Mouse (Mus musculus) hindbrain, postnatal 0 days (tissue): ENCODE data around the gene Lmo2. TPM values are rescaled to one million over a fixed set of nuclear protein-coding genes. Genes with fewer than 3 reads are reported as not detected.

Experiments
- ATAC-seq: fragments of 200-750 bp; cut with Nextera tagmentation; 2 replicates; pipeline ENCODE4 v1.8.0; 2017; ENCODE audit warnings: mild to moderate bottlenecking, moderate TSS enrichment, moderate library complexity
- DNase-seq: peaks from one replicate; pipeline ENCODE4 v3.0.0-alpha.2; 2015; ENCODE audit warnings: low spot score
- H3K27ac ChIP-seq: fragments of 300-500 bp; sonication (generic); 2 replicates; pipeline ENCODE4 v1.5.1; 2014; ENCODE audit warnings: mild to moderate bottlenecking
- H3K27me3 ChIP-seq: fragments of 300-500 bp; sonication (generic); 2 replicates; pipeline ENCODE4 v1.6.1; 2014; ENCODE audit warnings: low read length, mixed read lengths; ENCODE audit not compliant: insufficient read depth
- H3K36me3 ChIP-seq: fragments of 300-500 bp; sonication (generic); 2 replicates; pipeline ENCODE4 v1.6.1; 2014; ENCODE audit warnings: low read length, mixed read lengths; ENCODE audit not compliant: insufficient read depth
- H3K4me1 ChIP-seq: fragments of 300-500 bp; sonication (generic); 2 replicates; pipeline ENCODE4 v1.6.1; 2014; ENCODE audit warnings: antibody characterized with exemption, low read length, mixed read lengths; ENCODE audit not compliant: insufficient read depth
- H3K4me2 ChIP-seq: fragments of 300-500 bp; sonication (generic); 2 replicates; pipeline ENCODE4 v1.6.1; 2014; ENCODE audit warnings: low read depth, mild to moderate bottlenecking, low read length, moderate library complexity, mixed read lengths
- H3K4me3 ChIP-seq: fragments of 300-500 bp; sonication (generic); 2 replicates; pipeline ENCODE4 v1.5.1; 2014; ENCODE audit warnings: low read length
- H3K9ac ChIP-seq: fragments of 300-500 bp; sonication (generic); replicated peaks from 2 replicates; pipeline ENCODE4 v1.6.1; 2014; ENCODE audit warnings: mild to moderate bottlenecking, low read length, moderate library complexity, mixed read lengths
- H3K9me3 ChIP-seq: fragments of 300-500 bp; sonication (generic); 2 replicates; pipeline ENCODE4 v1.6.1; 2016; ENCODE audit warnings: low read length, mixed read lengths
- CTCF ChIP-seq: IDR thresholded peaks from 2 replicates; pipeline ENCODE4 v1.5.1; 2016; ENCODE audit warnings: antibody characterized with exemption, control low read depth, low read depth
- WGBS: fragments of 180-500 bp; shearing (Covaris S2); extraction: QIAGEN DNeasy Blood & Tissue Kit; methylation state at CpG from one replicate; pipeline ENCODE4 v1.1.7; 2014; 5-methylcytosine and 5-hydroxymethylcytosine counted together
- polyA plus RNA-seq: library from polyadenylated mRNA; unstranded; fragments of >200 nt; fragmentation: Nextera tagmentation; extraction: Ambion mirVana; gene quantifications from 2 replicates; pipeline ENCODE4 v1.2.1, GENCODE M21; 2015
- total RNA-seq: library from RNA; depleted of rRNA; stranded (reverse); fragments of >200 nt; gene quantifications from 2 replicates; pipeline ENCODE4 v1.2.3, GENCODE M21; 2014; rRNA removed

The Lmo2 gene
- total and polyA plus RNA-seq, 2 experiments from 2014 or later: 25.7 to 31.2 TPM

DNA sequence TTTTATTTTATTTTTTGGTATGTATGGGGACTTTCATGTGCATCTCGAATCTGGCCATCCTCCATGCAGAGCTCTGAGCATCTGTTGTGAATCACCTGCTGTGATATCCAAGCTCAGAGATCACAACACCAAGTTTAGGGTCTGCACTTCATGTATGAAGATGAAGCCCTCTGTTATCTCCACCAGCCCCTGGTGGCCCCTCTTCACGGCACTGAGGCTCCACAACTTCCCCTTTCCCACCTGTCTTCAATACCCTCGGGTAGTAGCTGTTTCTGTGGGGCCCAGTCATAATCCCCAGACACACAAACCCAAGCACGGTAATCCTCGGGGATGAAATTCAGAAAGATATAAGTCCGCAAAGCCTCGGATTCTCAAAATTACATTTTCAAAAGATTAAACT, 65.3 kb downstream of the Lmo2 start:
- no peaks in the 10 kb centered on the region for H3K36me3 ChIP-seq
- 81% methylated on average over 7 of the region's 7 CpGs for WGBS
- ATAC-seq (no peak), DNase-seq (no peak)
- no peaks in the 10 kb centered on the region for H3K27me3 ChIP-seq
- no peaks in the 10 kb centered on the region for H3K9me3 ChIP-seq
- no peak overlapping the region for H3K9ac ChIP-seq
- no peak overlapping the region for H3K27ac ChIP-seq
- TF ChIP-seq CTCF: no peak
- H3K4me3 ChIP-seq: no peak overlapping the region
- H3K4me2 ChIP-seq: no peak overlapping the region
- H3K4me1 ChIP-seq: no peaks in the 10 kb centered on the region

DNA sequence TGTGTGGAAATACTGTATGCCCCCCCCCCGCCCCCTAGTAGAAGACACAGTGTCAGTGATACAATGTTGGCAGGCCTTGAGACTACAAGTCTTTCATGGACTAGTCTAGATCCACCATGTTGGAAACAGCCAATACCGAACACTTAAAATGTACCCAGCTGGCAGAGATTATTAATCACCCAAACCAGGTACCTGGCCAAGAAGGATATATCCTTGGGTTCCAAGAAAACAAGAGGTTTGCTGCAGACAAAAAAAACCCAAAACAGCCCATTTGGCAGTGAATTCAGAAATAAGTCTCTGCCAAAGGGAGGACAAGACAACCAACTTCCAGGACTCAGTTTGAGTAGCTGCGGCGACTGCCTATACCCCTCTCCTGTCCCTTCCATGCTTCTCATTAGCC, 66.9 kb downstream of the Lmo2 start:
- no peaks in the 10 kb centered on the region for H3K9me3 ChIP-seq
- ATAC-seq (no peak), DNase-seq (no peak)
- no peak overlapping the region for H3K9ac ChIP-seq
- H3K4me2 ChIP-seq: no peak overlapping the region
- H3K4me3 ChIP-seq: no peak overlapping the region
- TF ChIP-seq CTCF: no peak
- H3K4me1 ChIP-seq: peaks cover 9% of the 10 kb centered on the region
- no peaks in the 10 kb centered on the region for H3K36me3 ChIP-seq
- H3K27ac ChIP-seq: no peak overlapping the region
- 84% methylated on average over 4 of the region's 4 CpGs for WGBS
- no peaks in the 10 kb centered on the region for H3K27me3 ChIP-seq

DNA sequence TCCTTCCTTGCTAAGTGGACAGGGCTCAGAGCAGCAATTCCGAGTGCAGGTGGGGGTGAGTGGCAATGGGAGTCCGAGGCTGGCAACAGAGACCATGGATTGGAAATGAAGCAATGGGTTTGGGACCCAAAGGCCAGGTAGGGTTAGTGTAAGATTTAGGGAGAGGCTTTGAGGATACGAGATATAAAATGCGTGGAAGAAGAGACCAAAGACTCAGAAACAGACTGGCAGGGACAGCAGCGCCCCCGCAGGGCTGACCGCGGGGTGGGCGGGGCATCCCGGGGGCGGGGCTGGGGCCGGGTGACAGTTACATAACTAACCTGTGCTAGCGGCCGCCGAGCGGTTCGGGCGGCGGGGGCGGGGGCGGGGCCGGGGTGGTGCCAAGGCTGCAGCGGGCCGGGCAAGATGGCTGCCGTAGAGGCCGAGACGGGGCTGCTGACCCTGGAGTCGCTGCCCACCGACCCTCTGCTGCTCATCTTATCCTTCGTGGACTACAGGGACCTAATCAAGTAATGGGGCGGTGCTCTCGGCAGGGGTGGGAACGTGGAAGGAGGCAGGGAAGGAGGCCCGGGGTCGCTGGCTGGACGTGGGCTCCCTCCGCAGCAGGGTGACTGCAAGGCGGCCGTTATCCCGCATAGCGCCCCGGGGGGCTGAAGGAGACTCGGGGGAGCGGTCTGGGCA, 69.8 kb downstream of the Lmo2 start, which contains the start of gene Fbxo3:
TSS of gene Fbxo3 (plus strand) at position 264 of the 681 bp plus-strand sequence.
- Histone ChIP-seq H3K4me2 (peak within 1 kb of the TSS; percentile 69), H3K36me3 (no peaks in the 10 kb centered on the region), H3K9ac (peak within 1 kb of the TSS; percentile 98), H3K27ac (peak within 1 kb of the TSS; percentile 82), H3K9me3 (no peaks in the 10 kb centered on the region), H3K4me1 (peaks cover 10% of the 10 kb centered on the region), H3K4me3 (peak within 1 kb of the TSS; percentile 96), H3K27me3 (no peaks in the 10 kb centered on the region)
- DNase-seq (peak; percentile 84), ATAC-seq (peak; percentile 95)
- TF ChIP-seq CTCF: peak; percentile 27; the same call in 1 of the 2 replicates
- WGBS: 2% methylated on average over 33 of the region's 44 CpGs

DNA sequence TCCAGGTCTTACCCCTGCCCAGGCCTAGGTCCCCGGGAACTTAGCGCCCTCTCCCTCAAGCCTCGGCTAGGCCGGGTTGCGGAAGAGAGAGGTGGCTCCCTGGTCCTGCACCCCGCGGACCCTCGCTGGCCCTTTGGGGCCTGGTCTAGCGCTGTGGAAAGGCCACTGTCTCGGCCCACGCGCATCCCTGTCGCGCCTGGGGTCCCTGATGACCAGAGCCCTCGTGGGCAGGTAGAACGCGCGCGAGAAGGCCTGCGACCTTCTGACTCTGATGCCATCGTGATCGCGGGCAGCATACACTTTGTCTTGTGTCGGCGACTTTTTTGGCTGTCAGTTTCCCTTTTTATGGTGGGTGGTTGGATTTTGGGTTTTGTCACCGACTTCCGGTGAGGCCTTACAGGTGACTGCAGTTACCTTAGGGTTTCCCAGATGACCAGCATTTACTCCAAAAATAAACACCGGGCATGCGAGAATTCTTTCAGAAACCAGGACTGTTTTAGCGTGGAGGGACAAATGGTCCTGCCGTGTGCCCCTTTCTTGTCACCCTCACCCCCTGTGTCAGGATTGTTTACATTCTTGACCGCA, 70.4 kb downstream of the Lmo2 start, which contains the start of gene 4931422A03Rik:
TSS of gene 4931422A03Rik (minus strand) at position 223 of the 585 bp plus-strand sequence.
- H3K36me3 ChIP-seq: no peaks in the 10 kb centered on the region; the same call in 1 of the 2 replicates
- peak within 1 kb of the TSS; percentile 69 for H3K4me2 ChIP-seq
- peak within 1 kb of the TSS; percentile 82 for H3K27ac ChIP-seq
- DNase-seq (peak; percentile 34), ATAC-seq (peak; percentile 65)
- H3K4me1 ChIP-seq: peaks cover 10% of the 10 kb centered on the region
- no peaks in the 10 kb centered on the region for H3K27me3 ChIP-seq
- H3K9me3 ChIP-seq: no peaks in the 10 kb centered on the region
- under 1% methylated on average over 32 of the region's 32 CpGs for WGBS
- H3K9ac ChIP-seq: peak within 1 kb of the TSS; percentile 98
- H3K4me3 ChIP-seq: peak within 1 kb of the TSS; percentile 96
- no peak; the same call in 1 of the 2 replicates for TF ChIP-seq CTCF

DNA sequence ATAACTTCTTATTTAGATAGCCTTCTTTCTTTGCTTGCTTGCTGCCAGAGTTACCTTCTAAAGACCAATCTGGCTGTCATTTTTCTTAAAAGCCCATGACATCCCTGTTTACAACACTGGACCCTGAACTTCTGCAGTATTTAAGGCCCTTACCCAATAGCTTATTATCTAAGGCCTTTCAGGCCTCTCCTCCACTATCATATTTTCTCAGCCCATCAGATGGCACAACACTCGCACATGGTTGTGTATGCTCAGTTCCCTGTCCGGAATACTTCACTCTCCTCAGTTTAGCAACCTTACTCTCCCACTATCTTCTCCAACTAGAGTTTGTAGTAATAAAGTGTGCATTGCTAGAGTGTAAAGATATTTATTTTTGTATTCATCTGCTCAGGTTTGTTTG, 71.3 kb downstream of the Lmo2 start:
- H3K36me3 ChIP-seq: no peaks in the 10 kb centered on the region; the same call in 1 of the 2 replicates
- TF ChIP-seq CTCF: no peak
- 72% methylated on average over 2 of the region's 2 CpGs for WGBS

DNA sequence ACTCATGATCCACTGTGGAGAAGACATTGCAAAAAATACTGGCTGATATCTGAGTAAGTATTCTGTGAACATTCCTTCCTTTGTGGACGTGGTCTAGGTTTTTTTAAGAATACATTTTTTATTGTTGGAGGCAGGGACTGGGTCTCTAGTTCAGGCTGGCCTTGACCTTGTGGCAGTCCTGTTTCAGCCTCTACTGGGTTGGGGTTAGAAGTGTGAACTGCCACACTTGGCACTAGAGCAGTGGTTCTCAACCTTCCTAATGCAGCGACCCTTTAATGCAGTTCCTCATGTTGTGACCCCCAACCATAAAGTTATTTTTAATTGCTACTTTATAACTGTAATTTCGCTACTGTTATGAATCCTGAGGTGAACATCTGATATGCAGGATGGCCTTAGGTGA, 72.6 kb downstream of the Lmo2 start:
- no peaks in the 10 kb centered on the region; the same call in 1 of the 2 replicates for H3K36me3 ChIP-seq
- ATAC-seq (no peak), DNase-seq (no peak)
- no peak overlapping the region for H3K27ac ChIP-seq
- no peak overlapping the region for H3K4me2 ChIP-seq
- H3K9me3 ChIP-seq: no peaks in the 10 kb centered on the region
- no peak overlapping the region for H3K4me3 ChIP-seq
- 86% methylated on average over 3 of the region's 3 CpGs for WGBS
- H3K4me1 ChIP-seq: peaks cover 10% of the 10 kb centered on the region
- no peaks in the 10 kb centered on the region for H3K27me3 ChIP-seq
- TF ChIP-seq CTCF: no peak
- H3K9ac ChIP-seq: no peak overlapping the region

More for the DNA sequence above, 71.3 kb downstream of the Lmo2 start:
- Histone ChIP-seq H3K4me3 (peak overlapping the region; percentile 96), H3K27ac (no peak overlapping the region), H3K9ac (peak overlapping the region; percentile 98; the same call in 1 of the 2 replicates), H3K9me3 (no peaks in the 10 kb centered on the region), H3K4me1 (peaks cover 10% of the 10 kb centered on the region), H3K4me2 (peak overlapping the region; percentile 69), H3K27me3 (no peaks in the 10 kb centered on the region)
- no peak for DNase-seq
- ATAC-seq: no peak

Other genes with a start within 250 kb of the Lmo2 start
- gene Nat10, start 196.7 kb upstream of the Lmo2 start, total RNA-seq: 36.5 and 50.2 TPM in 2 replicates
- 12.6 and 12.8 TPM in 2 replicates for gene Nat10, start 196.7 kb upstream of the Lmo2 start, polyA plus RNA-seq
- 254 and 296 TPM in 2 replicates for gene Caprin1, start 160.3 kb upstream of the Lmo2 start, total RNA-seq
- 208 and 210 TPM in 2 replicates for gene Caprin1, start 160.3 kb upstream of the Lmo2 start, polyA plus RNA-seq
- gene Fbxo3, start 69.7 kb downstream of the Lmo2 start, total RNA-seq: 59.5 and 70.6 TPM in 2 replicates
- 65.1 and 67.0 TPM in 2 replicates for gene Fbxo3, start 69.7 kb downstream of the Lmo2 start, polyA plus RNA-seq
- gene 4931422A03Rik, start 70.4 kb downstream of the Lmo2 start, total RNA-seq: not detected in 2 replicates
- 1.9 and 2.5 TPM in 2 replicates for gene 4931422A03Rik, start 70.4 kb downstream of the Lmo2 start, polyA plus RNA-seq
- gene Gm10912, start 107.8 kb downstream of the Lmo2 start, total RNA-seq: not detected in 2 replicates
- not detected in 2 replicates for gene Gm10912, start 107.8 kb downstream of the Lmo2 start, polyA plus RNA-seq
- not detected in 2 replicates for gene Gm10799, start 110.6 kb downstream of the Lmo2 start, total RNA-seq
- gene Gm10799, start 110.6 kb downstream of the Lmo2 start, polyA plus RNA-seq: not detected in 2 replicates
- not detected in 2 replicates for gene Cd59b, start 111.9 kb downstream of the Lmo2 start, total RNA-seq
- 3.5 and 3.9 TPM in 2 replicates for gene Cd59b, start 111.9 kb downstream of the Lmo2 start, polyA plus RNA-seq
- 2.9 and 8.9 TPM in 2 replicates for gene Cd59a, start 137.8 kb downstream of the Lmo2 start, total RNA-seq
- gene Cd59a, start 137.8 kb downstream of the Lmo2 start, polyA plus RNA-seq: 16.0 and 17.0 TPM in 2 replicates
- 0.31 and 2.2 TPM in 2 replicates for gene A930018P22Rik, start 164.8 kb downstream of the Lmo2 start, total RNA-seq
- 0.23 TPM in 1 of 2 replicates, not detected in the other for gene A930018P22Rik, start 164.8 kb downstream of the Lmo2 start, polyA plus RNA-seq